8 mouse cellular contexts compared by ENCODE assay signal in the genomic region with DNA sequence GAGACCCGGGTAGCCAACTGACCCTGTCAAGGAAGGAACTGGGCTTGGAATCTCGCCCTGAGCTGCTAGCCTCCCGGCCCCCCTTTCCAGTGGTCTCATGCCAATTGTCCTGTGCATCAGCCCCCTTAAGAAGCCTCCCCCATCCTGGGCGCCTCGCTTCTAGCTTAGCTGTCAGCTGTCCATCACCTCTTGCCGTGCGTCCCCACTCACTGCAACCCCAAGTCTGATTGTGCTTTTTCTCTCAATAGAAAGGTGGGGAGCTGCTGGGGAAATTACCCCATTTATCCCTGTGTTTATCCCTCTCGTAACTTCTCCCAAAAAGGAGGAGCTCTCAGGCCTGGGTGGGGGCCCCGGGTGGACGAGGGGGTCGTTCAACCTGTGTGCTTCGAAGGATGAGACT. TPM values are rescaled to one million over a fixed set of nuclear protein-coding genes. Genes with fewer than 3 reads are reported as not detected.
DNase-seq lines count a peak whose midpoint lies in the region; ATAC-seq and TF ChIP-seq lines count a peak whose summit lies in the region.

No protein-coding gene starts in this region.

- TF ChIP-seq POLR2A in spleen, adult 2 months (IDR thresholded peaks at IDR 0.05; ENCODE audit: low read depth, low read length): no peak

- peaks cover 8% of the 10 kb centered on the region for H3K36me3 ChIP-seq in spleen, adult 2 months (ENCODE audit: control insufficient read depth, insufficient read depth, low read length)
- H3K36me3 ChIP-seq in limb, embryonic 11.5 days (ENCODE audit: control insufficient read depth, insufficient read depth, low read length): peaks cover 20% of the 10 kb centered on the region
- 0 out of 2 replicates have a peak, but pooled peaks cover 8% of the 10 kb centered on the region for H3K36me3 ChIP-seq in stomach, embryonic 16.5 days (ENCODE audit: control insufficient read depth, insufficient read depth, low read length)

- peak overlapping the region; percentile 90 for H3K4me2 ChIP-seq in limb, embryonic 11.5 days (ENCODE audit: low read depth, severe bottlenecking)
- H3K4me2 ChIP-seq in stomach, embryonic 16.5 days (ENCODE audit: low read depth, low read length): peak overlapping the region; percentile 86

- no peak for ATAC-seq in limb, embryonic 11.5 days (ENCODE audit: insufficient number of reproducible peaks, low FRiP score, low TSS enrichment, low read depth)
- ATAC-seq in stomach, embryonic 16.5 days (ENCODE audit: insufficient read depth, low FRiP score): no peak
- ATAC-seq in erythroid progenitor cell, adult 5-6 weeks (replicated peaks; ENCODE audit: low FRiP score, poor library complexity, severe bottlenecking): no peak

- H3K4me3 ChIP-seq in spleen, adult 2 months (ENCODE audit: extremely low read depth, insufficient read depth, insufficient read length): no peak overlapping the region
- peak overlapping the region; percentile 76 for H3K4me3 ChIP-seq in limb, embryonic 11.5 days (ENCODE audit: low read depth, low read length)
- peak overlapping the region; percentile 83 for H3K4me3 ChIP-seq in stomach, embryonic 16.5 days (replicated peaks; ENCODE audit: low read length)

- WGBS in spleen, adult 2 months: 52% methylated on average over 12 of the region's 12 CpGs
- 16% methylated on average over 12 of the region's 12 CpGs for WGBS in limb, embryonic 11.5 days
- WGBS in stomach, embryonic 16.5 days: 25% methylated on average over 12 of the region's 12 CpGs

- 0 out of 2 replicates have a peak, but pooled peaks cover 1% of the 10 kb centered on the region for H3K27me3 ChIP-seq in spleen, adult 2 months (ENCODE audit: control insufficient read depth, insufficient read depth, low read length)
- H3K27me3 ChIP-seq in limb, embryonic 11.5 days (ENCODE audit: control insufficient read depth, insufficient read depth, low read length): 0 out of 2 replicates have a peak, but pooled peaks cover 6% of the 10 kb centered on the region
- no peaks in the 10 kb centered on the region for H3K27me3 ChIP-seq in stomach, embryonic 16.5 days (ENCODE audit: control insufficient read depth, insufficient read depth, low read length)

- peaks cover 5% of the 10 kb centered on the region; the same call in 1 of the 2 replicates for H3K4me1 ChIP-seq in spleen, adult 2 months (ENCODE audit: control insufficient read depth, insufficient read depth, insufficient read length)
- peaks cover 16% of the 10 kb centered on the region for H3K4me1 ChIP-seq in limb, embryonic 11.5 days (ENCODE audit: control insufficient read depth, insufficient read depth, low read length)
- H3K4me1 ChIP-seq in stomach, embryonic 16.5 days (ENCODE audit: control insufficient read depth, insufficient read depth, low read length): peaks cover 16% of the 10 kb centered on the region

- no peak for TF ChIP-seq CTCF in spleen, adult 2 months (IDR thresholded peaks at IDR 0.05; ENCODE audit: extremely low read depth, insufficient read depth, insufficient read length, insufficient replicate concordance)

- DNase-seq in cerebellum, adult 9-10 months: peak; percentile 65
- DNase-seq in cerebellum, adult 8-10 months: no peak
- DNase-seq in spleen, adult 2 months (ENCODE audit: low read depth in 1 of 2, low spot score in 2 of 2): no peak
- no peak for DNase-seq in spleen, adult 18-20 months
- no peak for DNase-seq in limb, embryonic 11.5 days (ENCODE audit: low spot score)
- DNase-seq in left cerebral cortex, adult 9 months (ENCODE audit: low spot score in 2 of 2): no peak

- peak overlapping the region; percentile 91; the same call in 1 of the 2 replicates for H3K27ac ChIP-seq in spleen, adult 2 months (ENCODE audit: insufficient read depth, low read length)
- no peak overlapping the region for H3K27ac ChIP-seq in limb, embryonic 11.5 days (replicated peaks; ENCODE audit: low read depth, low read length)
- H3K27ac ChIP-seq in stomach, embryonic 16.5 days (ENCODE audit: low read length): no peak overlapping the region

- H3K9ac ChIP-seq in limb, embryonic 11.5 days (ENCODE audit: low read length): peak overlapping the region; percentile 91; the same call in 1 of the 2 replicates
- no peak overlapping the region; the same call in 1 of the 2 replicates for H3K9ac ChIP-seq in stomach, embryonic 16.5 days (ENCODE audit: low read length)

- no peaks in the 10 kb centered on the region for H3K9me3 ChIP-seq in limb, embryonic 11.5 days (ENCODE audit: control insufficient read depth, low read length)
- H3K9me3 ChIP-seq in stomach, embryonic 16.5 days (replicated peaks; ENCODE audit: control insufficient read depth, low read length): no peaks in the 10 kb centered on the region

RNA-seq across cellular contexts. Expression of a gene that starts 1.5 kb away (rescaled TPM):
- 39.5 and 53.7 TPM in 2 replicates for polyA plus RNA-seq in spleen, adult 2 months (2012; rRNA removed)
- 18.9 and 19.0 TPM in 2 replicates for polyA plus RNA-seq in limb, embryonic 11.5 days (2014; fragmentation: Nextera tagmentation; extraction: Ambion mirVana)
- 6.6 and 7.4 TPM in 2 replicates for polyA plus RNA-seq in stomach, embryonic 16.5 days (2015; fragmentation: Nextera tagmentation; extraction: Ambion mirVana)
- total RNA-seq in erythroid progenitor cell, adult 5-6 weeks (2015; ENCODE audit: low replicate concordance): 114 and 119 TPM in 2 replicates
- 51.6 and 80.9 TPM in 2 replicates for total RNA-seq in erythroid progenitor cell, adult 5-6 weeks (2017; ENCODE audit: low replicate concordance)

RNA-seq across cellular contexts. Expression of a gene that starts 5.3 kb away (rescaled TPM):
- 0.46 and 0.63 TPM in 2 replicates for polyA plus RNA-seq in spleen, adult 2 months (2012; rRNA removed)
- 1.2 and 1.5 TPM in 2 replicates for polyA plus RNA-seq in limb, embryonic 11.5 days (2014; fragmentation: Nextera tagmentation; extraction: Ambion mirVana)
- 0.58 and 0.71 TPM in 2 replicates for polyA plus RNA-seq in stomach, embryonic 16.5 days (2015; fragmentation: Nextera tagmentation; extraction: Ambion mirVana)
- 1.8 and 10.5 TPM in 2 replicates for total RNA-seq in erythroid progenitor cell, adult 5-6 weeks (2015; ENCODE audit: low replicate concordance)
- total RNA-seq in erythroid progenitor cell, adult 5-6 weeks (2017; ENCODE audit: low replicate concordance): 2.6 and 4.7 TPM in 2 replicates

RNA-seq across cellular contexts. Expression of a gene that starts 16.0 kb away (rescaled TPM):
- polyA plus RNA-seq in spleen, adult 2 months (2012; rRNA removed): 0.60 and 4.4 TPM in 2 replicates
- polyA plus RNA-seq in limb, embryonic 11.5 days (2014; fragmentation: Nextera tagmentation; extraction: Ambion mirVana): 0.18 and 0.35 TPM in 2 replicates
- polyA plus RNA-seq in stomach, embryonic 16.5 days (2015; fragmentation: Nextera tagmentation; extraction: Ambion mirVana): 0.50 and 0.80 TPM in 2 replicates
- not detected in 2 replicates for total RNA-seq in erythroid progenitor cell, adult 5-6 weeks (2015; ENCODE audit: low replicate concordance)
- total RNA-seq in erythroid progenitor cell, adult 5-6 weeks (2017; ENCODE audit: low replicate concordance): not detected in 2 replicates

RNA-seq across cellular contexts. Expression of a gene that starts 23.2 kb away (rescaled TPM):
- polyA plus RNA-seq in spleen, adult 2 months (2012; rRNA removed): 26.7 and 31.5 TPM in 2 replicates
- 145 and 156 TPM in 2 replicates for polyA plus RNA-seq in limb, embryonic 11.5 days (2014; fragmentation: Nextera tagmentation; extraction: Ambion mirVana)
- polyA plus RNA-seq in stomach, embryonic 16.5 days (2015; fragmentation: Nextera tagmentation; extraction: Ambion mirVana): 49.5 and 79.8 TPM in 2 replicates
- total RNA-seq in erythroid progenitor cell, adult 5-6 weeks (2015; ENCODE audit: low replicate concordance): 11.5 and 13.0 TPM in 2 replicates
- 6.7 and 17.2 TPM in 2 replicates for total RNA-seq in erythroid progenitor cell, adult 5-6 weeks (2017; ENCODE audit: low replicate concordance)

RNA-seq across cellular contexts. Expression of a gene that starts 25.3 kb away (rescaled TPM):
- 0.22 and 0.23 TPM in 2 replicates for polyA plus RNA-seq in spleen, adult 2 months (2012; rRNA removed)
- 1.1 and 2.1 TPM in 2 replicates for polyA plus RNA-seq in limb, embryonic 11.5 days (2014; fragmentation: Nextera tagmentation; extraction: Ambion mirVana)
- 4.1 and 4.9 TPM in 2 replicates for polyA plus RNA-seq in stomach, embryonic 16.5 days (2015; fragmentation: Nextera tagmentation; extraction: Ambion mirVana)
- total RNA-seq in erythroid progenitor cell, adult 5-6 weeks (2015; ENCODE audit: low replicate concordance): not detected in 2 replicates
- total RNA-seq in erythroid progenitor cell, adult 5-6 weeks (2017; ENCODE audit: low replicate concordance): not detected in 2 replicates
